Mouse (Mus musculus) liver, postnatal 0 days (tissue): Measurements from ENCODE around the gene Knstrn. TPM values are rescaled to one million over a fixed set of nuclear protein-coding genes. Genes with fewer than 3 reads are reported as not detected.

Experiments
- ATAC-seq: fragments of 200-750 bp; cut with Nextera tagmentation; 2 replicates; pipeline ENCODE4 v1.8.0; 2017; ENCODE audit warnings: mild to moderate bottlenecking, moderate library complexity
- DNase-seq: peaks from one replicate; pipeline ENCODE4 v3.0.0-alpha.2; 2016
- H3K27ac ChIP-seq: fragments of 300-500 bp; sonication (generic); 2 replicates; pipeline ENCODE4 v1.5.1; 2014; ENCODE audit warnings: antibody characterized with exemption, moderate library complexity, mild to moderate bottlenecking, low read depth
- H3K27me3 ChIP-seq: fragments of 300-500 bp; sonication (generic); 2 replicates; pipeline ENCODE4 v1.6.1; 2014; ENCODE audit warnings: low read length, control low read depth, mixed read lengths; ENCODE audit not compliant: insufficient read depth
- H3K36me3 ChIP-seq: fragments of 300-500 bp; sonication (generic); replicated peaks from 2 replicates; pipeline ENCODE4 v1.6.1; 2014; ENCODE audit warnings: mild to moderate bottlenecking, control low read depth, low read length, moderate library complexity, mixed read lengths; ENCODE audit not compliant: insufficient read depth
- H3K4me1 ChIP-seq: fragments of 300-500 bp; sonication (generic); 2 replicates; pipeline ENCODE4 v1.6.1; 2014; ENCODE audit warnings: antibody characterized with exemption, mild to moderate bottlenecking, control low read depth; ENCODE audit not compliant: insufficient read depth
- H3K4me2 ChIP-seq: fragments of 300-500 bp; sonication (generic); 2 replicates; pipeline ENCODE4 v1.6.1; 2014; ENCODE audit warnings: low read depth, mild to moderate bottlenecking, low read length, moderate library complexity, mixed read lengths
- H3K4me3 ChIP-seq: fragments of 300-500 bp; sonication (generic); 2 replicates; pipeline ENCODE4 v1.5.1; 2014; ENCODE audit warnings: low read depth, low read length
- H3K9ac ChIP-seq: fragments of 300-500 bp; sonication (generic); replicated peaks from 2 replicates; pipeline ENCODE4 v1.6.1; 2014; ENCODE audit warnings: mild to moderate bottlenecking, moderate library complexity
- H3K9me3 ChIP-seq: fragments of 300-500 bp; sonication (generic); 2 replicates; pipeline ENCODE4 v1.6.1; 2016; ENCODE audit warnings: mild to moderate bottlenecking, control low read depth, low read length, mixed read lengths
- CTCF ChIP-seq: sonication (generic); IDR thresholded peaks from 2 replicates; pipeline ENCODE4 v1.5.1; 2016; ENCODE audit warnings: antibody characterized with exemption, low read depth
- EP300 ChIP-seq: IDR thresholded peaks from 2 replicates; pipeline ENCODE4 v1.6.1; 2016; ENCODE audit warnings: antibody characterized with exemption, low read depth, mild to moderate bottlenecking
- WGBS: fragments of 180-500 bp; shearing (Covaris S2); extraction: QIAGEN DNeasy Blood & Tissue Kit; methylation state at CpG from one replicate; pipeline ENCODE4 v1.1.7; 2014; ENCODE audit not compliant: insufficient replicate concordance; 5-methylcytosine and 5-hydroxymethylcytosine counted together
- polyA plus RNA-seq: library from polyadenylated mRNA; unstranded; fragments of >200 nt; fragmentation: Nextera tagmentation; extraction: Ambion mirVana; gene quantifications from 2 replicates; pipeline ENCODE4 v1.2.1, GENCODE M21; 2015

The Knstrn gene
- polyA plus RNA-seq, 1 experiment from 2014 or later, result 31.4 TPM

DNA sequence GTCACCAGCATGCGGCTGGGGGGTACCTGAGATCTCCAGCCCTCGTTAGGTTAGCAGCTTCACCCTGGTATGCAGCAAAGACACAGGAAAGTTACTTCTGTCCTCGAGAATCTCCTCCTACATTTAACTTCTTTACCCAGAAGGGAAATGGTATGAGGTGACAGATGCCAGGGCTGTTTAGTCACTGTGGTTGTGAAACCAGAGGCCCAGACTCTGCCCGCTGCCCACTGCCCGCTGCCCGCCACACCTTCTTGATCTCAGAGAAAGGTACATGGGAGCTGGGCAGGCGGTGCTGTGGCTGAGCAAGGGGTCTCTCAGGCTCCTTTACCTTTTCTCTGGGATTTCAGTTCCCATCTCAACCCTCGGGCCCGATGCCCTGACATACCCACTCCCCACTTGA lies 62.6 kb downstream of the Knstrn start:
- Histone ChIP-seq H3K27me3 (no peaks in the 10 kb centered on the region), H3K4me3 (no peak overlapping the region), H3K27ac (no peak overlapping the region), H3K36me3 (peaks cover 41% of the 10 kb centered on the region), H3K9me3 (no peaks in the 10 kb centered on the region), H3K9ac (no peak overlapping the region), H3K4me2 (no peak overlapping the region), H3K4me1 (no peaks in the 10 kb centered on the region)
- TF ChIP-seq CTCF (no peak), EP300 (no peak)
- 80% methylated on average over 9 of the region's 9 CpGs for WGBS
- ATAC-seq (no peak), DNase-seq (no peak)

DNA sequence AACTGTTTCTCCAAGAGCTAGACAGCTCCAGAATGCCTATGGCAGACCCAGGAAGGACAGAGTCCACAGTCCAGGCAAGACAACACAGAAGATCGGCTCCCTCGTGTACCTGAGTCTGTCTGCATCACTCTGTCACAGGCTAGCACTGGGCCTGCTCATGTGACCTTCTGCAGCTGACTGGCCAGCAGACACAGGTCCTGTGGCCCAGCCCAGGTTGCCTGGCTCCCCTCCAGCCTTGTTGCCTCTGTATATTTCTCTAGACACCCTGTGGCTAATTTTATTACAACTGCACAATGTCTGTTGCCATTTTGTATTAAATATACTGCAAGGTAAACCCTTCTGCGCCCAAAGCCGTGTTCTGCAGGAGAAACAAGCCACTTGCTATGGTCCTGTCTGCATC lies 67.2 kb downstream of the Knstrn start:
- ATAC-seq (no peak), DNase-seq (no peak)
- Histone ChIP-seq H3K9ac (no peak overlapping the region), H3K4me3 (no peak overlapping the region), H3K27ac (no peak overlapping the region), H3K36me3 (peaks cover 24% of the 10 kb centered on the region), H3K4me1 (peaks cover 12% of the 10 kb centered on the region), H3K9me3 (no peaks in the 10 kb centered on the region), H3K4me2 (no peak overlapping the region), H3K27me3 (peaks cover 2% of the 10 kb centered on the region; the same call in 1 of the 2 replicates)
- WGBS, result 75% methylated on average over 4 of the region's 4 CpGs
- TF ChIP-seq CTCF (no peak), EP300 (no peak)

DNA sequence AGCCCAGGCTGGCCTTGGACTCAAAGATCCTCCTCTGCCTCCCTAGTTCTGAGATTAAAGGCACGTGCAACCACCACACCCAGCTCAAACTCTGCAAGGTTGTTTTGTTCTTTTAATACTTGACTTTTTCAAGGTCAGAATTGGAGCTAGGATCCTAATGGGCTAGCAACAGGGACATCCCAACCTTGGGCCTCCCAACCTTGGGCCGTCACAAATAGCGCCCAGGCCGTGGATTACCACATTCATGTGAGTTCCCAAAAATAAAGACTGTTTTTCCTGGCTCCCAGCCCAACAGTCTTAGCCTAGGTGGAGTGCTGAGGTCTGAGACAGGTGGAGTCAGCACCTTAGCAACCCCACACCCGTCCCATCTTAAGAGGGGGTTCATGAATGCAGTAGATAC lies 68.2 kb downstream of the Knstrn start:
- H3K36me3 ChIP-seq, result peaks cover 16% of the 10 kb centered on the region
- TF ChIP-seq EP300 (no peak), CTCF (no peak)

DNA sequence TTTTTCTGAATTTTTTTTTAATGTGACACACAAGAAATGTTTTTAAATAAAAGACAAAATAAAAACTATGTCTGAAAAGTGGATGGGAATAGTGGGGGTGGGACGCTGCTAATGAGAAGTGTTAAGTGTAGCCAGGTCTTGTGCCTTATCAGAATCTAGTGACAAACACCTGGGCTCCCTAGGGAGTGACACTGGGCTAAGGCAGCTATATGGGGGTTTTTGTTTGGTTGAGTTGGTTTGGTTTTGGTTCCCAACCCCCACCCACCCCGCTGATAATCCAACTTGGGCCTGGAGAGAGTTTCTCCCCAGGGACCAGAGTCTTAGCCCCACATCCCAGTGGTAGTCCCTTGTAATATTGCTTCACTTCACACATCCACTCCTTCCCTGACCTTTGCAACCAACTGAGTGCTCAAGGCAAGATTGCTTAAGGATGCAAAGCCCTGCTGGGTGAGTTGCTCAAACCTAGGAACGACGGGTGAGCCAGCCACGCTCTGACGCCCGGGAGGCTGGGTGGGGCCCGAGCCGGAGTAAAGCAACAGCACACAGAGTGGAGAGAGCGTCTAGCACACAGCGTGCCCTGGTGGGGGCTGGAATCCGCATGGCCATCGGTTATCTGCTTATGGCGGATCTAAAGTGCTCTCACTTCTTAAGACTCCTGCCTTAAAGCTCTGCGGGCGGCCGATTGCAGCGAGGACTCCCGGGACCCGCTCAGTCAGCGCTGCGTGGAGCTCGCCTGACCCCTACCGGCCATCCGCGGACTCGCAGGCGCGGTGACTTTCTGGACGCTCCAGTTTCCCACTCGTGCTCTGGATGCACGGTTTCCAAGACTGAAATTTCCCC lies 69.3 kb downstream of the Knstrn start:
- WGBS, result 3% methylated on average over 32 of the region's 32 CpGs
- H3K27ac ChIP-seq, result no peak overlapping the region
- peaks cover 2% of the 10 kb centered on the region; the same call in 1 of the 2 replicates for H3K27me3 ChIP-seq
- ATAC-seq, result peak; percentile 61
- peak overlapping the region; percentile 76 for H3K4me2 ChIP-seq
- TF ChIP-seq EP300 (peak; percentile 36; the same call in 1 of the 2 replicates), CTCF (peak; percentile 100)
- no peaks in the 10 kb centered on the region for H3K9me3 ChIP-seq
- peak overlapping the region; percentile 44 for H3K4me3 ChIP-seq
- H3K9ac ChIP-seq, result no peak overlapping the region
- peak; percentile 90 for DNase-seq
- H3K36me3 ChIP-seq, result peaks cover 6% of the 10 kb centered on the region; the same call in 1 of the 2 replicates
- H3K4me1 ChIP-seq, result peaks cover 21% of the 10 kb centered on the region

More for the DNA sequence above, 68.2 kb downstream of the Knstrn start:
- H3K9me3 ChIP-seq, result no peaks in the 10 kb centered on the region
- DNase-seq (no peak), ATAC-seq (no peak)
- peaks cover 14% of the 10 kb centered on the region for H3K4me1 ChIP-seq
- H3K9ac ChIP-seq, result no peak overlapping the region
- 67% methylated on average over 5 of the region's 5 CpGs for WGBS
- H3K4me3 ChIP-seq, result no peak overlapping the region
- no peak overlapping the region for H3K27ac ChIP-seq
- H3K4me2 ChIP-seq, result no peak overlapping the region
- H3K27me3 ChIP-seq, result peaks cover 2% of the 10 kb centered on the region; the same call in 1 of the 2 replicates

DNA sequence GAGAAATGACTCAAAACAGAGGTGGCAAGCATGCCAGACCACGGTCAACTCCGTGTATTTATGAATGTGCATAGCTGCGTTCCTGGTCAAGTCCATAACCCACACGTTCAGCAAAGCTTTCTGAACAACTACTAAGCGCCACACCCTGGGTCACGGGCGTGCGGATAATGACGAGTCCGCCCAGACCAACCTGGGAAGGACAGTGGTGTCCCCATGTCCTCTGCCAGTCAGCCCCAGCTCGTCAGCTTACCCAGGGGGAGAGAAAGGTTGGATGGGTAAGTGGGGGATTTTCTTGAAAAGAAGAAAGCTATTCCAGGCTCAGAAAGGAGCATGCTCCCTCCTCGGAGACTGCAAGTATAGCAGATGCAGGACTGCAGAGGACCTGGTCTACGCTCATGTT lies 73.6 kb downstream of the Knstrn start:
- H3K9me3 ChIP-seq, result no peaks in the 10 kb centered on the region
- ATAC-seq (peak; percentile 37), DNase-seq (no peak)
- peaks cover 2% of the 10 kb centered on the region; the same call in 1 of the 2 replicates for H3K27me3 ChIP-seq
- peak overlapping the region; percentile 32; the same call in 1 of the 2 replicates for H3K4me3 ChIP-seq
- WGBS, result 46% methylated on average over 13 of the region's 13 CpGs
- peak overlapping the region; percentile 39; the same call in 1 of the 2 replicates for H3K9ac ChIP-seq
- peaks cover 26% of the 10 kb centered on the region for H3K4me1 ChIP-seq
- TF ChIP-seq CTCF (no peak), EP300 (no peak)
- H3K27ac ChIP-seq, result peak overlapping the region; percentile 61
- H3K4me2 ChIP-seq, result peak overlapping the region; percentile 72
- H3K36me3 ChIP-seq, result no peaks in the 10 kb centered on the region

DNA sequence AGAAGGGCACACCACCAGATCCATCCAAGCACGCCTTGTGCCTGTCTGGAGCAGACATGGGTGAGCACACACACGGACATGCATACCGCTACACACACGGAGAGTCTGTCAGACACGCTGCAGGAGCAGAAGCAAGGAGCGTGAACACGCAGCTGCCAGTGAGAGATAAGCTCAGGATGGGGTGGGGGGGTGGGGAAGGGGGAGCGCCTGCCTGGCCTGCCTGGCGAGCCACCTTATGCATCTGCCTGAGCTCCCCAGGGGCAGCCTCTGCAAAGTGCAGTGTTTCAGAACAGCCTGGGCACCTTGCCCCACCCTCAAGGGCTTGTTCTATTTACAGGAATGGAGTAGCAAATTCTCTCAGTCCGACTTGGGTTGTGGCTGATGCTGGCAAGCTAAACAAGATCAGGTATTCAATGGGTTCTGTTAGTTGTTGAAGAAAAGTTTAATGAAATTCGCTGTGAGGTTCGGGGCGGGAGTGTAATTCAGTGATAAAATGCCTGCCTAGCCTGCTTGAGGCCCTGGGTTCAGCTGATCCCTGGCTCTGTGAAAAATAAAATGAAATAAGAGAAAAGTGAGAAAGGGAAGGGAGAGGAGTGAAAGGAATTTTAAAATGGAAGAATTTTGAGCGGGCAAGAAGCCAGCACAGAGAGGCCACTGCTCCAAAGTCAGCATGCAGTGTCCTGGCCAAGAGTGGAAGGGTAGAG lies 74.2 kb downstream of the Knstrn start:
- Histone ChIP-seq H3K4me1 (peaks cover 20% of the 10 kb centered on the region), H3K27ac (peak overlapping the region; percentile 69), H3K9me3 (no peaks in the 10 kb centered on the region), H3K4me2 (peak overlapping the region; percentile 72), H3K27me3 (peaks cover 2% of the 10 kb centered on the region; the same call in 1 of the 2 replicates), H3K36me3 (no peaks in the 10 kb centered on the region), H3K9ac (peak overlapping the region; percentile 39; the same call in 1 of the 2 replicates), H3K4me3 (peak overlapping the region; percentile 32; the same call in 1 of the 2 replicates)
- TF ChIP-seq EP300 (peak; percentile 52; the same call in 1 of the 2 replicates), CTCF (no peak)
- DNase-seq, result peak; percentile 81
- 14% methylated on average over 14 of the region's 14 CpGs for WGBS
- peak; percentile 89 for ATAC-seq
